Mouse (Mus musculus): ENCODE measurements around the gene Chchd5.

GRCm38 (mm10) chr2:129139906-129140305 lies 10.4 kb downstream of the Chchd5 start:
- TF ChIP-seq CTCF (IDR thresholded peaks at IDR 0.05; ENCODE audit: low read depth) (no peak), EP300 (IDR thresholded peaks at IDR 0.05; ENCODE audit: low read depth) (no peak)

Data from liver, embryonic 14.5 days (tissue).